Comparison of ENCODE assay signal across 16 mouse cellular contexts in the genomic region with DNA sequence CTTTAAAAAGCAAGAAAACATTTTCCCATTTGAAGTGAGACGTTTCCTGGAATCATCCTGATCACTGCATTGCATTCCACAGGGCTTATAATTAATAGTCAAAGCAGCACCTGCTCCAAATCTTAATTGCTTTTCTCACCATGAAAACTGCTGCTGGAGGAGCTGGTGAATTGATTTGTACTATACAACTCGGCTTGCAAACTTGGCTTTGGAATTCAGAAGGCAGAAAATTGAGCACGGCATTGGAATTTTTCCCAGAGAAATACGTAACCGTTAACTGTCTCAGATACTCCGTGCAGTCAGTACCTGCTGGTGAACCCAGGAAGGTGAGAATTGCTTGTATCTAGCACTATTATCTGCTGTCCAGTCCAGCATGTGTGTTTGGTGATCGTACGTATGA.
DNase-seq lines count a peak whose midpoint lies in the region; ATAC-seq lines count a peak whose summit lies in the region.
"Had no signal": no experiment of that assay in that cellular context is flagged by ENCODE, and none has a peak within 500 bp of the region (broad histone marks: within the 10 kb centered on the region; RNA-seq: fewer than 3 reads in every experiment).

No protein-coding gene starts in this region.

- DNase-seq in forebrain, embryonic 10.5 days (ENCODE audit: extremely low spot score, low spot score): no peak
- DNase-seq in kidney, postnatal 14 days: peak; percentile 44
- DNase-seq in right cerebral cortex, adult 2 months (ENCODE audit: low spot score in 2 of 2): peak; percentile 25 to 47
- no peak for DNase-seq in right cerebral cortex, postnatal 4 days
- no peak for DNase-seq in heart, postnatal 4 days
- DNase-seq: adrenal gland, postnatal 25 days; cerebellum, adult 18-20 months; embryo, embryonic 11 days; gastrocnemius, postnatal 36 days; lung, postnatal 10 days; thymus, postnatal 4 days had no signal

- no peaks in the 10 kb centered on the region for H3K9me3 ChIP-seq in forebrain, embryonic 12.5 days
- H3K9me3 ChIP-seq in forebrain, embryonic 10.5 days: no peaks in the 10 kb centered on the region
- H3K9me3 ChIP-seq in kidney, embryonic 15.5 days (replicated peaks): no peaks in the 10 kb centered on the region
- no peaks in the 10 kb centered on the region for H3K9me3 ChIP-seq in neural tube, embryonic 14.5 days (ENCODE audit: control insufficient read depth, low read length)
- H3K9me3 ChIP-seq: liver, embryonic 12.5 days had no signal

- no peak overlapping the region for H3K9ac ChIP-seq in forebrain, embryonic 12.5 days
- H3K9ac ChIP-seq in kidney, embryonic 15.5 days: no peak overlapping the region
- no peak overlapping the region for H3K9ac ChIP-seq in neural tube, embryonic 14.5 days (replicated peaks; ENCODE audit: low read depth, low read length)
- H3K9ac ChIP-seq: liver, embryonic 12.5 days had no signal

- H3K27ac ChIP-seq in forebrain, embryonic 12.5 days: peak overlapping the region; percentile 53; the same call in 1 of the 2 replicates
- H3K27ac ChIP-seq in forebrain, embryonic 10.5 days: no peak overlapping the region
- no peak overlapping the region for H3K27ac ChIP-seq in kidney, embryonic 15.5 days
- H3K27ac ChIP-seq in neural tube, embryonic 14.5 days (ENCODE audit: low read depth, low read length): peak overlapping the region; percentile 52; the same call in 1 of the 2 replicates
- H3K27ac ChIP-seq: liver, embryonic 12.5 days had no signal

- H3K4me3 ChIP-seq in forebrain, embryonic 12.5 days (replicated peaks): no peak overlapping the region
- H3K4me3 ChIP-seq in forebrain, embryonic 10.5 days: no peak overlapping the region
- no peak overlapping the region for H3K4me3 ChIP-seq in kidney, embryonic 15.5 days (replicated peaks)
- no peak overlapping the region for H3K4me3 ChIP-seq in neural tube, embryonic 14.5 days (ENCODE audit: low read depth, low read length)
- H3K4me3 ChIP-seq: liver, embryonic 12.5 days had no signal

- WGBS in forebrain, embryonic 12.5 days: 56% methylated on average over 8 of the region's 8 CpGs
- 82% methylated on average over 8 of the region's 8 CpGs for WGBS in forebrain, embryonic 10.5 days
- WGBS in kidney, embryonic 15.5 days: 67% methylated on average over 8 of the region's 8 CpGs
- 40% methylated on average over 8 of the region's 8 CpGs for WGBS in neural tube, embryonic 14.5 days

- H3K4me1 ChIP-seq in forebrain, embryonic 12.5 days: peaks cover 16% of the 10 kb centered on the region
- peaks cover 12% of the 10 kb centered on the region; the same call in 1 of the 2 replicates for H3K4me1 ChIP-seq in forebrain, embryonic 10.5 days
- peaks cover 10% of the 10 kb centered on the region; the same call in 1 of the 2 replicates for H3K4me1 ChIP-seq in kidney, embryonic 15.5 days
- peaks cover 28% of the 10 kb centered on the region; the same call in 1 of the 2 replicates for H3K4me1 ChIP-seq in neural tube, embryonic 14.5 days (ENCODE audit: control insufficient read depth, insufficient read depth, low read length)
- H3K4me1 ChIP-seq: liver, embryonic 12.5 days had no signal

- 0 out of 2 replicates have a peak, but pooled peaks have one; percentile 9 for ATAC-seq in forebrain, embryonic 12.5 days (ENCODE audit: low FRiP score)
- ATAC-seq in kidney, embryonic 15.5 days (replicated peaks; ENCODE audit: low FRiP score): no peak
- 0 out of 2 replicates have a peak, but pooled peaks have one; percentile 12 for ATAC-seq in neural tube, embryonic 14.5 days (ENCODE audit: low read depth)
- ATAC-seq: inflammation-experienced regulatory T-cells, adult 6 months; liver, embryonic 12.5 days had no signal

- H3K4me2 ChIP-seq in forebrain, embryonic 12.5 days: no peak overlapping the region
- H3K4me2 ChIP-seq in kidney, embryonic 15.5 days: no peak overlapping the region
- H3K4me2 ChIP-seq in neural tube, embryonic 14.5 days (ENCODE audit: low read depth, low read length): no peak overlapping the region
- H3K4me2 ChIP-seq: liver, embryonic 12.5 days had no signal

- no peaks in the 10 kb centered on the region for H3K27me3 ChIP-seq in forebrain, embryonic 12.5 days
- no peaks in the 10 kb centered on the region for H3K27me3 ChIP-seq in forebrain, embryonic 10.5 days (ENCODE audit: poor library complexity, severe bottlenecking)
- no peaks in the 10 kb centered on the region for H3K27me3 ChIP-seq in kidney, embryonic 15.5 days
- no peaks in the 10 kb centered on the region for H3K27me3 ChIP-seq in neural tube, embryonic 14.5 days (ENCODE audit: control insufficient read depth, insufficient read depth, low read length)

- H3K36me3 ChIP-seq in forebrain, embryonic 12.5 days (replicated peaks): no peaks in the 10 kb centered on the region
- no peaks in the 10 kb centered on the region for H3K36me3 ChIP-seq in forebrain, embryonic 10.5 days (replicated peaks)
- H3K36me3 ChIP-seq in kidney, embryonic 15.5 days: no peaks in the 10 kb centered on the region
- no peaks in the 10 kb centered on the region for H3K36me3 ChIP-seq in neural tube, embryonic 14.5 days (ENCODE audit: control insufficient read depth, insufficient read depth, low read length)
- H3K36me3 ChIP-seq: liver, embryonic 12.5 days had no signal

Comparison
In these comparisons a context has a peak if more than half of its experiments do, and no peak if none do; other contexts are left out.
1. H3K27ac ChIP-seq: peak in forebrain, embryonic 12.5 days (single experiment) and neural tube, embryonic 14.5 days (single experiment); none in forebrain, embryonic 10.5 days (single experiment) and kidney, embryonic 15.5 days (single experiment).
2. DNase-seq: peak in kidney, postnatal 14 days (single experiment) and right cerebral cortex, adult 2 months (2 of 2); none in forebrain, embryonic 10.5 days (single experiment), right cerebral cortex, postnatal 4 days (single experiment) and heart, postnatal 4 days (single experiment).